Mouse (Mus musculus): ENCODE measurements around the gene Nab2.

DNA sequence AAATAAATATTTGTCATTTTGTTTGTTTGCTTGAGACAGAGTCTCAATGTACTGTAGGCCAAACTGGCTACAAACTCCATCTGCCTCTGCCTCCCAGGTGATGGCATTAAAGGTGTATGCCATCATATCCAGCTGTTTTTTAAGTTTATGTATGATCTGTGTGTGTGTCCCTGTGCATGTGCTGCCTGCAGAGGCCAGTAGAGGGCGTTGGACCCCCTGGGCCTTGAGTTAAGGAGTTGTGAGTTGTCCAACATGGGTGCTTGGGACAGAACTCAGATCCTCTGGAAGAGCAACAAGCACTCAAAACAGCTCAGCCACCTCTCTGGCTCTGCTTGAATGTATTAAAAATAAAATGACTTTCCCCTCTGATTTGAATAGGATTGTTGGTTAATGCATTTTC is 22.7 kb upstream of the Nab2 start:
- TF ChIP-seq CTCF (IDR thresholded peaks at IDR 0.05; ENCODE audit: insufficient read depth, low read depth, low read length) (no peak), POLR2A (IDR thresholded peaks at IDR 0.05; ENCODE audit: insufficient read depth, low read depth, low read length) (no peak)

Data from olfactory bulb, adult 2 months (tissue).